Mouse (Mus musculus): Measurements from ENCODE around the gene Ptp4a2. TPM values are rescaled to one million over a fixed set of nuclear protein-coding genes. Genes with fewer than 3 reads are reported as not detected.
A peak's percentile ranks its signal among the peaks of the same experiment; 100 is the strongest.

The Ptp4a2 gene
- total and polyA plus RNA-seq, 3 experiments, result 37.5 to 712 (median 464) TPM

DNA sequence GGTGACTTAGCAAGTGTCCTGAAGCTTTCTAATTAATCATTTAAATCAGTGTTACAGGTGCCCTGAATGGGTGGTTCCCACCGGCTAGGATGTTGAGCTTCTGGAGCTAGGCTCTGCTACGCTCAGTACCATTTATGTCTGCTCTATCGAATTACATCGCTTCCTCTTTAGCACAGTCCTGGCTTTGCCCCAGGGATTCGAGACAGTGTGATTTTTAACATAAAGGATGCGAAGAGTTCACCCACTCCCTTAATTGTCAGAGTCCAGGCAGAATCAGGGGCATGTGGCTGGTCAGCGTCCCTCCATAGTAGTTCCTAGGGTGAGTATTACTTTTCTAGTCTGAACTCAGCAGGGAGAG is 39.7 kb upstream of the Ptp4a2 start:
- Histone ChIP-seq H3K4me1 (ENCODE audit: insufficient read depth, low read depth, low read length) (peaks cover 10% of the 10 kb centered on the region), H3K36me3 (replicated peaks) (no peaks in the 10 kb centered on the region), H3K4me3 (ENCODE audit: low read depth, low read length) (no peak overlapping the region), H3K27me3 (ENCODE audit: insufficient read depth, low read length) (peaks cover 27% of the 10 kb centered on the region), H3K9me3 (replicated peaks) (no peaks in the 10 kb centered on the region)
- no peak for ATAC-seq (ENCODE audit: extremely low read depth, insufficient number of reproducible peaks, low FRiP score, poor library complexity, severe bottlenecking)
- TF ChIP-seq POLR2AphosphoS5 (IDR thresholded peaks at IDR 0.05; ENCODE audit: insufficient replicate concordance, low read depth, low read length) (no peak), GATA2 (IDR thresholded peaks at IDR 0.05; ENCODE audit: borderline replicate concordance, low read depth, low read length) (no peak), GATA1 (IDR thresholded peaks at IDR 0.05; ENCODE audit: borderline replicate concordance, low read length) (no peak)
- DNase-seq (ENCODE audit: low spot score), result no peak

DNA sequence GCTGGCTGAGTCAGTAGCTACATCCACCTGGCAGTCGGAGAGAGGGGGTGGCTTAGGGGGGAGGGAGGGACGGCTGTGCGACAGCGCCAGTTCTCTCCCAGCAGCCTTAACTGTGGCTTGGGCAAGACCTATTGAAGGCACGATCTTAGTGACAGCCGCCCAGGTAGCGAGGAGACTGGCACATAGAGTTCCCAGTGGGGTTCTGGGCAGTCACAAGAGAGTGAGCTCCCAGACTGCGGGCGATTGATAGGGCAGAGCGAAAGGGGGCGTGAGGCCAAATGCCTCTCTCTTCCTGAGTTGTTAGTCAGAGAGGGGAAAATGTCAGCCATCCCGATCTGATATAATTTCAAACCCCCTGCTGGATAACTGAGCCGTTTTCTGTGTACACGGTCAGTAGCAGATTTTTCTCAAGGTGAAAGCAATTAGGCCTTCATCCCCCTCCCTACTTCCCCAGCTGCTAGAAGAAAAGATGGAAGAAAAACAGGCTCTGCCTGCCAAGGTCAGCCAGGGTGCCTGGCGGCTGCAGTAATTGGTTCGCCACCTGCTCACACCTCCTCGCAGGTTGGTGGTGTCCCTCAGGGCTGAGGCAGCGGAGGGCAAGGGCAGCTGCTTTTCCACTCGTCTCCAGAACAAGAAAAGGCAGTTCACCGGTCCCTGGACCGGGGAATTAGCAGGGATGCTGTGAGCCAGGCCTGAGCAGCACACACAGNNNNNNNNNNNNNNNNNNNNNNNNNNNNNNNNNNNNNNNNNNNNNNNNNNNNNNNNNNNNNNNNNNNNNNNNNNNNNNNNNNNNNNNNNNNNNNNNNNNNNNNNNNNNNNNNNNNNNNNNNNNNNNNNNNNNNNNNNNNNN is 39.1 kb upstream of the Ptp4a2 start:
- Histone ChIP-seq H3K4me3 (ENCODE audit: low read depth, low read length) (no peak overlapping the region), H3K27me3 (ENCODE audit: insufficient read depth, low read length) (peaks cover 30% of the 10 kb centered on the region), H3K9me3 (replicated peaks) (no peaks in the 10 kb centered on the region), H3K36me3 (replicated peaks) (no peaks in the 10 kb centered on the region), H3K4me1 (ENCODE audit: insufficient read depth, low read depth, low read length) (peaks cover 10% of the 10 kb centered on the region)
- TF ChIP-seq CTCF (IDR thresholded peaks at IDR 0.05; ENCODE audit: low read depth, low read length) (no peak), POLR2AphosphoS5 (IDR thresholded peaks at IDR 0.05; ENCODE audit: insufficient replicate concordance, low read depth, low read length) (no peak), TAL1 (conservative IDR thresholded peaks at IDR 0.05; ENCODE audit: low read depth, low read length) (no peak)
- DNase-seq (ENCODE audit: low spot score) (no peak), ATAC-seq (ENCODE audit: extremely low read depth, insufficient number of reproducible peaks, low FRiP score, poor library complexity, severe bottlenecking) (no peak)

DNA sequence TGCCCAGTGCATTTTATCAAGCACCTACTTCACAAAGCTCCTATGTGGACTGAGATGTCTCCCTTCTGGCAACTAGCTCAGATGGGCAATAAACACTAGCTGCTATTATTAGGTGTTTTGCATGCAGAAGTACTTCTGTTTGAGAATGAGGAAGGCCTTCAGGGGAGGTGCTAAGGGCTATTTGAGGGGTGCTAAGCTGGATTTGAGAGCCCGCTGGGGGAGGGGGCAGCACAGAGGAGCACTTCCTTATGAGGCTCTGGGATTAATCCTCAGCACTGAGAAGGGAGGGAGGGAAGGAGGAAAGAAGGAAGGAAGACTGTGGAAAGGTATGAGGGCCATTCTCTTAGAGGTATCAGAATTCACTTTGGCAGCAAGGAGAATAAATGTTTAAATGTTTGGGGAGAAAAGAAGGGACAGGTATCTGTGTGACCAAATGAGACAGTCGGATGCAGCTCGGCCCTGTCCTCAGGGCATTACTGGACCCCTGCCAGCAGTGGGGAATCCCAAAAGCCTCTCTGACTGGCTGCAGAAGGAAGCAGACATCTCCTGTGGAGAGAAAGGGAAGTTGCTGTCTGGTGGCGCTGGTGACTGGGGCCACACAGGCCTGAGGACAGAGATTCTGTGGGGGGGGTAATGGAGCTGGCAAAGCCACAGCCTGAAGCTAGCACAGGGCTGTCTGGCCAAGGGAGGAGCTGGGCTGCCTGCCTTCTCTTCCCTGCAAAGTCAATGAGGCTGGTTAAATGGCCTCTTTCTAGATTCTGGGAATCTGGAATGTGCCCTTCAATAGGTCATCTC is 28.9 kb upstream of the Ptp4a2 start:
- Histone ChIP-seq H3K4me1 (ENCODE audit: insufficient read depth, low read depth, low read length) (peaks cover 12% of the 10 kb centered on the region), H3K27me3 (ENCODE audit: insufficient read depth, low read length) (peaks cover 8% of the 10 kb centered on the region; the same call in 1 of the 2 replicates), H3K36me3 (replicated peaks) (no peaks in the 10 kb centered on the region), H3K4me3 (ENCODE audit: low read depth, low read length) (no peak overlapping the region), H3K9me3 (replicated peaks) (no peaks in the 10 kb centered on the region)
- TF ChIP-seq GATA1 (IDR thresholded peaks at IDR 0.05; ENCODE audit: borderline replicate concordance, low read length), result no peak
- no peak for TF ChIP-seq POLR2AphosphoS5 (IDR thresholded peaks at IDR 0.05; ENCODE audit: insufficient replicate concordance, low read depth, low read length)
- TF ChIP-seq CTCF (IDR thresholded peaks at IDR 0.05; ENCODE audit: low read depth, low read length), result no peak
- TF ChIP-seq TAL1 (conservative IDR thresholded peaks at IDR 0.05; ENCODE audit: low read depth, low read length), result no peak
- TF ChIP-seq GATA2 (IDR thresholded peaks at IDR 0.05; ENCODE audit: borderline replicate concordance, low read depth, low read length), result no peak
- ATAC-seq (ENCODE audit: extremely low read depth, insufficient number of reproducible peaks, low FRiP score, poor library complexity, severe bottlenecking) (no peak), DNase-seq (ENCODE audit: low spot score) (no peak)

DNA sequence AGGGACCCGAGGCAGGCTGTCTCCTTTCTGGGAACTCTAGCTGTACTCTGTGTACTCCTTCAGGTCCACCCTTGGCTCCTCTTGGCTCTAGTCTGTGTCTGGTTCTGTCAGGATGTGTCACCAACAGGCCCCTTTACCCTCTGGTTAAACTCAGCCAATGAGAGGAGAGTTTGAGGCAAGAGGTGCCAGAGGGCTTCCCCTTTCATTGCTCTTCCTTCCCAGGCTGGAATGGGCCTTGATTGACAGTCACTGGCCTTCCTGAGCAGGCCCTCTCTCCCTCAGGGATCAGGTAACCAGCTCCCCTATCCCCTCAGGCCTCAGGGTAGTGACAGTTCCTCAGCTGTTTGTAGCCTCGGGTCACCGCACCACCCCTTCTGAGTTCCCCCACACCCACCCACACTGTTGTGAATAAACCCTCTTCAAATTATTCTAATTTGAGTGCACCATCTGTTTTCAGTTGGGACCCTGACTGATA is 28.1 kb upstream of the Ptp4a2 start:
- H3K27me3 ChIP-seq (ENCODE audit: insufficient read depth, low read length), result peaks cover 8% of the 10 kb centered on the region; the same call in 1 of the 2 replicates
- H3K9me3 ChIP-seq (replicated peaks), result no peaks in the 10 kb centered on the region
- ATAC-seq (ENCODE audit: extremely low read depth, insufficient number of reproducible peaks, low FRiP score, poor library complexity, severe bottlenecking) (no peak), DNase-seq (ENCODE audit: low spot score) (no peak)
- H3K4me3 ChIP-seq (ENCODE audit: low read depth, low read length), result no peak overlapping the region
- TF ChIP-seq TAL1 (conservative IDR thresholded peaks at IDR 0.05; ENCODE audit: low read depth, low read length), result no peak
- TF ChIP-seq GATA2 (IDR thresholded peaks at IDR 0.05; ENCODE audit: borderline replicate concordance, low read depth, low read length), result no peak
- TF ChIP-seq CTCF (IDR thresholded peaks at IDR 0.05; ENCODE audit: low read depth, low read length), result no peak
- no peak for TF ChIP-seq GATA1 (IDR thresholded peaks at IDR 0.05; ENCODE audit: borderline replicate concordance, low read length)
- no peak for TF ChIP-seq POLR2AphosphoS5 (IDR thresholded peaks at IDR 0.05; ENCODE audit: insufficient replicate concordance, low read depth, low read length)
- peaks cover 12% of the 10 kb centered on the region for H3K4me1 ChIP-seq (ENCODE audit: insufficient read depth, low read depth, low read length)
- H3K36me3 ChIP-seq (replicated peaks), result no peaks in the 10 kb centered on the region

DNA sequence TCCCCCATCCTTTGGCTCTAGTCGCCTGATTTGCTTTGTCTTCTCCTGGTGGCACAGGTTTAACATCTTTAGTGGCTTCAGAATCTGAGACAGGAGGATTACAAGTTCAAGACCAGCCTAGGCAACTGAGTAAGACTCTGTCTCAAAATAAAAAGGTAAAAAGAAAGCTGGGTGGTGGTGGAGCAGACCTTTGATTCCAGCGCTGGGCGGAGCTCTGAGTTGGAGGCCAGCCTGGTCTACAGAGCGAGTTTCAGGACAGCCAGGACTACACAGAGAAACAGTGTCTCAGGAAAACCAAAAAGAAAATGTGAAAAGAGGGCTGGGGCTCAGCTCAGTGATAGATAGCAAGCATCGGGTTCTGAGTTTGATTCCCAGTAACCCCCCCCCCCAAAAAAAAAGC is 27.5 kb upstream of the Ptp4a2 start:
- H3K36me3 ChIP-seq (replicated peaks), result no peaks in the 10 kb centered on the region
- peaks cover 15% of the 10 kb centered on the region for H3K4me1 ChIP-seq (ENCODE audit: insufficient read depth, low read depth, low read length)
- no peak overlapping the region for H3K4me3 ChIP-seq (ENCODE audit: low read depth, low read length)
- TF ChIP-seq TAL1 (conservative IDR thresholded peaks at IDR 0.05; ENCODE audit: low read depth, low read length) (no peak), CTCF (IDR thresholded peaks at IDR 0.05; ENCODE audit: low read depth, low read length) (no peak), POLR2AphosphoS5 (IDR thresholded peaks at IDR 0.05; ENCODE audit: insufficient replicate concordance, low read depth, low read length) (no peak), GATA2 (IDR thresholded peaks at IDR 0.05; ENCODE audit: borderline replicate concordance, low read depth, low read length) (no peak), GATA1 (IDR thresholded peaks at IDR 0.05; ENCODE audit: borderline replicate concordance, low read length) (no peak)
- ATAC-seq (ENCODE audit: extremely low read depth, insufficient number of reproducible peaks, low FRiP score, poor library complexity, severe bottlenecking), result no peak
- DNase-seq (ENCODE audit: low spot score), result no peak
- peaks cover 8% of the 10 kb centered on the region; the same call in 1 of the 2 replicates for H3K27me3 ChIP-seq (ENCODE audit: insufficient read depth, low read length)
- H3K9me3 ChIP-seq (replicated peaks), result no peaks in the 10 kb centered on the region

DNA sequence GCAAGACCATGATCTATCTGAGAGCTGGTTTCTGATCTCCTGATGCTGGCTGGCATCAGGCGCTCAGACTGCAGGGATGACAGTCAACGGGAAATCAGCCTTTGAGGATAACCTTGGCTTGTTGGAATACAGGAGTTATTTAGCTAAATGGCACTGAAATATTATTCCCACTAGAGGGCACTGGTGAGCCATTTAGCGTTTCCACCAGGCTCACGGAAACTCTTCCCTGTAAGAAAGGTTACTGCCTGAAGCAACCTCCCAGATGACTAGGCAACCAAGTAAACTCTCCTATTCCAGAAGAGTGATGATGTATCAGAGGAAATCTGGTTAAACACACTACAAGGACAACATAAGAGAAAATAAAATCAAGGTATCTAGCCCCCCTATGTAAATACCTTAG is 25.8 kb upstream of the Ptp4a2 start:
- H3K4me1 ChIP-seq (ENCODE audit: insufficient read depth, low read depth, low read length), result peaks cover 24% of the 10 kb centered on the region
- H3K4me3 ChIP-seq (ENCODE audit: low read depth, low read length), result no peak overlapping the region
- TF ChIP-seq CTCF (IDR thresholded peaks at IDR 0.05; ENCODE audit: low read depth, low read length), result peak; percentile 84
- no peak for TF ChIP-seq TAL1 (conservative IDR thresholded peaks at IDR 0.05; ENCODE audit: low read depth, low read length)
- no peak for TF ChIP-seq GATA2 (IDR thresholded peaks at IDR 0.05; ENCODE audit: borderline replicate concordance, low read depth, low read length)
- peaks cover 8% of the 10 kb centered on the region; the same call in 1 of the 2 replicates for H3K27me3 ChIP-seq (ENCODE audit: insufficient read depth, low read length)
- peaks cover 3% of the 10 kb centered on the region for H3K9me3 ChIP-seq (replicated peaks)
- H3K36me3 ChIP-seq (replicated peaks), result no peaks in the 10 kb centered on the region
- ATAC-seq (ENCODE audit: extremely low read depth, insufficient number of reproducible peaks, low FRiP score, poor library complexity, severe bottlenecking), result no peak
- DNase-seq (ENCODE audit: low spot score), result peak; percentile 47
